Mouse (Mus musculus) heart, embryonic 15.5 days (tissue): ENCODE data around the gene Il21r. TPM values are rescaled to one million over a fixed set of nuclear protein-coding genes. Genes with fewer than 3 reads are reported as not detected.

Source experiments
- ATAC-seq: fragments of 200-750 bp; cut with Nextera tagmentation; replicated peaks from 2 replicates; pipeline ENCODE4 v1.8.0; 2017; ENCODE audit warnings: low read depth, moderate TSS enrichment; ENCODE audit not compliant: insufficient number of reproducible peaks, insufficient read depth, low FRiP score
- H3K27ac ChIP-seq: fragments of 300-500 bp; sonication (generic); 2 replicates; pipeline ENCODE4 v1.5.1; 2015; ENCODE audit warnings: mild to moderate bottlenecking, inconsistent platforms
- H3K27me3 ChIP-seq: fragments of 300-500 bp; sonication (generic); 2 replicates; pipeline ENCODE4 v1.6.1; 2015; ENCODE audit warnings: inconsistent platforms
- H3K36me3 ChIP-seq: fragments of 300-500 bp; sonication (generic); 2 replicates; pipeline ENCODE4 v1.6.1; 2015; ENCODE audit warnings: mild to moderate bottlenecking, inconsistent platforms
- H3K4me1 ChIP-seq: fragments of 300-500 bp; sonication (generic); replicated peaks from 2 replicates; pipeline ENCODE4 v1.6.1; 2015; ENCODE audit warnings: inconsistent platforms
- H3K4me2 ChIP-seq: fragments of 300-500 bp; sonication (generic); 2 replicates; pipeline ENCODE4 v1.6.1; 2015; ENCODE audit warnings: inconsistent platforms, mild to moderate bottlenecking, moderate library complexity
- H3K4me3 ChIP-seq: fragments of 300-500 bp; sonication (generic); 2 replicates; pipeline ENCODE4 v1.5.1; 2015; ENCODE audit warnings: mild to moderate bottlenecking, inconsistent platforms
- H3K9ac ChIP-seq: fragments of 300-500 bp; sonication (generic); 2 replicates; pipeline ENCODE4 v1.6.1; 2015; ENCODE audit warnings: mild to moderate bottlenecking, inconsistent platforms
- H3K9me3 ChIP-seq: fragments of 300-500 bp; sonication (generic); replicated peaks from 2 replicates; pipeline ENCODE4 v1.6.1; 2016; ENCODE audit warnings: inconsistent platforms
- WGBS: fragments of 180-500 bp; shearing (Covaris S2); methylation state at CpG from one replicate; pipeline ENCODE4 v1.1.7; 2015; ENCODE audit warnings: mixed read lengths; 5-methylcytosine and 5-hydroxymethylcytosine counted together
- polyA plus RNA-seq: library from polyadenylated mRNA; unstranded; fragments of >200 nt; fragmentation: Nextera tagmentation; extraction: Ambion mirVana; gene quantifications from 2 replicates; pipeline ENCODE4 v1.2.1, GENCODE M21; 2015

Il21r gene
- polyA plus RNA-seq, 1 experiment from 2014 or later: 0.20 TPM

DNA sequence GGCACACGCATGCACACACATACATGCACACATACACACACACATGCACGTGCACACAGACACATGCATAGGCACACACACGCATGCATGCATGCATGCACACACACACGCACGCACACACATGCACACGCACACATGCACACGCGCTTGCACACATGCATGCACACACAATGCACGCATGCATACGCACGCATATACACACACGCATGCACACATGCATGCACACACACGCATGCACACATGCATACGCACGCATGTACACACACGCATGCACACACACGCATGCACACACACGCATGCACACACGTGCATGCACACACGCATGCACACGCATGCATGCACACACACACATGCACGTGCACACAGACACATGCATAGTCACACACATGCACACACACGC is 16.9 kb upstream of the Il21r start:
- no peak overlapping the region for H3K9ac ChIP-seq
- no peak for ATAC-seq
- H3K9me3 ChIP-seq: no peaks in the 10 kb centered on the region
- H3K4me3 ChIP-seq: no peak overlapping the region
- H3K27me3 ChIP-seq: peaks cover 2% of the 10 kb centered on the region; the same call in 1 of the 2 replicates
- no peak overlapping the region for H3K4me2 ChIP-seq
- H3K36me3 ChIP-seq: no peaks in the 10 kb centered on the region
- H3K27ac ChIP-seq: no peak overlapping the region
- 96% methylated on average over 23 of the region's 23 CpGs for WGBS
- no peaks in the 10 kb centered on the region; the same call in 1 of the 2 replicates for H3K4me1 ChIP-seq

DNA sequence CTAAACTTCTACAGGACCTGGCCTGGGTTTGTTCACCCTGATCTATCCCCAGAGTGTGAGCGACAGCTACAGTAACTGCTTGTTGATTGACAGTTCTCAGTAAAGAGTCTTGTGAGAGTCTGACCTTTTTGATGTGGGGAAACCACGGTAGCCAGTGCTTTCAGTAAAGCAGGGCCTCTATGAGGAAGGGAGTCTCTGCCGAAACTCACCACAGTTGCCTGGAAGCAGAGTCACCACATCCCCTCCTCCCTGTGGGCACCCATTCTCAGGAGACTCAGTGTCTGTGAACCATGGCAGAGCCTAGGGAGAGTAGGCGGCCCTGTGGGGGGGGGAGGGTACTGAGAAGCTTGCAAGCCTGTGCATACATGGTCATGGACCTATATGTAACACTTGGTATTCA is 14.5 kb upstream of the Il21r start:
- ATAC-seq: no peak

DNA sequence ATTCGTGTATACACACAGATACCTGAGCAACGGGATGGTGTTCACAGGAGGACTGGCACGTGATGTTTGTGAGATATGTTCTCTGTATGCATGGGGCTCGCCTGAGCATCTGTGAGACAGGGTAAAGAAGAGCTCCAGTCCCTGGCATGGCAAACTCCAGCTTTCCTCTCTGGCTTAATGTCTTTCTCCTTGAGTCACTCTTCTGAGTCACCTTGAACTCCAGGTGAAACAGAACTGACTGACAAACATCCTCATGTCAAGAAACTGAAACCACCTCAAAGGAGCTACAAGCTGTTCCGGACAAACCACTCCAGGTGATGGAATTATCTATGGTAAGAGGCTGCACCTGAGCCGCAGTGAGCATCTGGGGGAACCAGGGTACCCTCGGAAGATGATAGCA is 13.3 kb upstream of the Il21r start:
- H3K9me3 ChIP-seq: no peaks in the 10 kb centered on the region
- WGBS: 78% methylated on average over 7 of the region's 7 CpGs
- H3K4me1 ChIP-seq: no peaks in the 10 kb centered on the region
- H3K4me3 ChIP-seq: no peak overlapping the region
- no peak overlapping the region for H3K9ac ChIP-seq
- no peak for ATAC-seq
- H3K4me2 ChIP-seq: no peak overlapping the region
- no peaks in the 10 kb centered on the region for H3K36me3 ChIP-seq
- H3K27me3 ChIP-seq: no peaks in the 10 kb centered on the region
- H3K27ac ChIP-seq: no peak overlapping the region

More for the DNA sequence above, 14.5 kb upstream of the Il21r start:
- no peak overlapping the region for H3K4me3 ChIP-seq
- no peaks in the 10 kb centered on the region for H3K27me3 ChIP-seq
- no peak overlapping the region for H3K27ac ChIP-seq
- 72% methylated on average over 4 of the region's 4 CpGs for WGBS
- no peaks in the 10 kb centered on the region for H3K9me3 ChIP-seq
- H3K9ac ChIP-seq: no peak overlapping the region
- H3K4me1 ChIP-seq: no peaks in the 10 kb centered on the region
- no peak overlapping the region for H3K4me2 ChIP-seq
- no peaks in the 10 kb centered on the region for H3K36me3 ChIP-seq

DNA sequence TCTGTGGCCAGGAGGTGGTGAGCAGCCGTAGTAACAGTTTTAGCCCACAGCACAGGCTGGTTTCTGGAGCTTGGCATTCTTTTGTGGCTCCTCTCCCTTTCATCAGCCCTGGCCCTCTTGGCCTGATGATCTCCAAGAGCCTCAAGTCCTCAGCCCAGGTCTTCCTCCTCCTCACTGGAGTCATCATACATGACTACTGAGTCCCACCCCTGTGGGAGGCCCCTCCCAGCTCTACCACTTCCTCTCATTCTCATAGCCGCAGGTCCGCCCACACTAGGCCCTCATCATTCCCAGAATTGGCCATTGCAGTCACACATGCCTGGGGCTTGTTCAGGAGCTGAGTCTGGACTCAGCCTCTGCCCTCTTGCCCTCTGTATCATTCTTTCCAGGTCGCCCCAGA is 9.4 kb upstream of the Il21r start:
- H3K27me3 ChIP-seq: no peaks in the 10 kb centered on the region
- H3K4me3 ChIP-seq: no peak overlapping the region
- H3K9me3 ChIP-seq: no peaks in the 10 kb centered on the region
- no peak overlapping the region for H3K27ac ChIP-seq
- no peak overlapping the region for H3K9ac ChIP-seq
- no peaks in the 10 kb centered on the region for H3K36me3 ChIP-seq
- ATAC-seq: no peak
- H3K4me1 ChIP-seq: no peaks in the 10 kb centered on the region
- no peak overlapping the region for H3K4me2 ChIP-seq
- WGBS: 76% methylated on average over 4 of the region's 4 CpGs

DNA sequence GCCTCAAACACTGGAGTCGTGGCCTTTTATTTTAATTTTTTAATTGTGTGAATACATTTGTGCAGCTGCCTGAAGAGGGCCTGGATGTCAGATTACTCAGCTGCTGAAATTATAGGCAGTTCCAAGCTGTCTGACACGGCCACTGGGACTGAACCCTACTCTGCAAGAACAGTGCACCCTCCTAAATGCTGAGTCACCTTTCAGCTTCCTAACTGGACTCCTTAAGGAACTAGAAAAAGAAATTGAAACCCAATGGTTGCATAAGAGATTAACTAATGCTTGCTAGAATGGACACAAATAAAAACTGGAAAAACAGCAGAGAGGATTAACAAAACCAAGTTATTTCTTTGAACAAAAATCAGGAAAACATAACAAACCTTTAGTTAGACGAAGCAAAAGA is 6.8 kb upstream of the Il21r start:
- Histone ChIP-seq H3K4me3 (no peak overlapping the region), H3K9ac (no peak overlapping the region), H3K4me1 (no peaks in the 10 kb centered on the region; the same call in 1 of the 2 replicates), H3K27ac (no peak overlapping the region), H3K36me3 (no peaks in the 10 kb centered on the region), H3K9me3 (no peaks in the 10 kb centered on the region), H3K4me2 (no peak overlapping the region), H3K27me3 (no peaks in the 10 kb centered on the region)
- 62% methylated on average over 3 of the region's 3 CpGs for WGBS
- no peak for ATAC-seq

DNA sequence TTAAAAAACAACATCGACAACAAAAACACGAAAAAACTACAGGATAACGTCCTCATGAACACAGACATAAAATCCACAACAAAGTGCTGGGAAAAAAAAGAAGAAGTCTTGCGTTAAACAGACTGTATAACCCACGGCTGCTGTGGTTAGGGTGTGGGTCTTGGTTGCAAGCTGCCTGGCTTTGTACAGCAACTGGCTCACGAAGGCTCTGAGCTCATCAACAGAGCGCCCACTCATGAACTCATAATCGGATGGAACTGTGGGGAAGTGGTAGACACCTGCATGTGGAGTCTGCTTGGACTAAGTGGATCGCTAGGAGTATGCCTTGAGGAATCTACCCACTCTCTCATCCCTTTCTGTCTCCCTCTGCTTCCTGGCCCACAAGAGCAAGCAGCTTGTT is 6.1 kb upstream of the Il21r start:
- no peaks in the 10 kb centered on the region for H3K27me3 ChIP-seq
- 83% methylated on average over 9 of the region's 9 CpGs for WGBS
- H3K4me1 ChIP-seq: no peaks in the 10 kb centered on the region; the same call in 1 of the 2 replicates

DNA sequence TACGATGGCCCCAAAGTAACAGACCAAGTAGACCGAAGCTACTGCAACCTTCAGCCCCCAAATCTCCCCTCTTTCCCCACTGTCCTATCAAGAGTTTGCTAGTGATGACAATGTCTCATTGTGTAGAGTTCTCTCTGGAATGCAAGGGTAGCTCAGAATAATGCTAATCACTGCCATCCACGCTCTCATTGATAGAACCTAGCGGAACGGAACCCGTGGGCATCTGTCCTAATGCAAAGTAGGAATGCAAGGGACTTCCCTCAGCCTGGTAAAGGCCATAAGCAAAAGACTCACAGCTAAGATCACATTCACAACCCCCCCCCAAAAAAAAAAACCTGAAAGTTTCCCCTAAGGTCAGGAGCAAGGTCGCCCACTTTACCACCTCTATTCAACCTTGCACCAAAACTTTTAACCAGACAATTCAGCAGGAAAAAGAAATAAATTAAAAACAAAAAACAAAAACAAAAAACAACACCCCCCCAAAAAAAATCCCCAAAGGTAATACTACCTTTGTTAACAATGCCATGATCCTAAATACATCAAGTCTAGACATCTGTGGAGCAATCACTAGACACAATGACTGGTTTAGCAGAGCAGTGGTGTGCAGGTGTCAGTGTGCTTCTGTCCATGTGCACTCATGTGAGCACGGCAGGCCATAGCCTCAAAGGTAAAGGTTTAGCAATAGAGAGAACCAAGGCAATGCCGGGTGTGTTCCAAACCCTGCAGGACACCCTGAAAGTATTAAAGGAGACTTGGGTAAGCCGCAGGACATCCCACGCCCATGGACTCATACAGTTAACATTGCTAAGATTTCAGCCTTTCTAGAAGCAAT is 5.5 kb upstream of the Il21r start:
- no peak overlapping the region for H3K9ac ChIP-seq
- no peaks in the 10 kb centered on the region; the same call in 1 of the 2 replicates for H3K4me1 ChIP-seq
- H3K4me3 ChIP-seq: no peak overlapping the region
- no peak overlapping the region for H3K27ac ChIP-seq
- WGBS: 82% methylated on average over 11 of the region's 11 CpGs
- H3K36me3 ChIP-seq: no peaks in the 10 kb centered on the region
- ATAC-seq: no peak
- H3K9me3 ChIP-seq: no peaks in the 10 kb centered on the region
- no peak overlapping the region for H3K4me2 ChIP-seq
- no peaks in the 10 kb centered on the region for H3K27me3 ChIP-seq

More for the DNA sequence above, 6.1 kb upstream of the Il21r start:
- no peak overlapping the region for H3K27ac ChIP-seq
- no peak overlapping the region for H3K9ac ChIP-seq
- H3K9me3 ChIP-seq: no peaks in the 10 kb centered on the region
- no peak overlapping the region for H3K4me3 ChIP-seq
- no peaks in the 10 kb centered on the region for H3K36me3 ChIP-seq
- no peak for ATAC-seq
- no peak overlapping the region for H3K4me2 ChIP-seq

DNA sequence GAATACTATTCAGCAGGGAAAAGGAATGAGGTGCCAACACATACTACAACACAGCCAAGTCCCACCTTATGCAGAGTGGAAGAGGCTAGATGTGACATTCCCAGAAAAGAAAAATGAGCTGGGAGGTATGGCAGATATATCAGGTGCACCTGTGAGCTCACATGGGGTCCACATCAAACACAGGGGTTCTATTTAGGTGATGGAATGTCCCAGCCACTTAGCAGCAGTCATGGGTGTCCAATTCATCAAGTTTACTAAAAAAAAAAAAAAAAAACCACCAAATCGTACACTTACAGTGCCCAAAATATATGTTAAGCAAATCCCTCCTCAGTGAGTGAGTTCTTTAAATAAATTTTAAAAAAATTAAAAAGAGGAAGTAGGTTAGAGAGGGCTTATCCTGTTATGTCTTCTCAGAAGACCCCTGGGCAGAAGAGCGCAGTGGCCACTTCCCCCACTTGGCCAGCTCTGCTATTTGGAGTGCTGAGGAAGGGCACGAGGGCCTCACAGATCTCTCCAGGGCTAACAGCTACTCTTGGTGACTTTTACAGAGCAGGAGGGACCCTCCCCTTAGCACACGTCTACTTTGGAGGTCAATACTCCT is 3.8 kb upstream of the Il21r start:
- H3K27me3 ChIP-seq: no peaks in the 10 kb centered on the region; the same call in 1 of the 2 replicates
- no peaks in the 10 kb centered on the region for H3K36me3 ChIP-seq
- no peak overlapping the region for H3K27ac ChIP-seq
- ATAC-seq: no peak
- no peaks in the 10 kb centered on the region; the same call in 1 of the 2 replicates for H3K4me1 ChIP-seq
- no peak overlapping the region for H3K4me2 ChIP-seq
- H3K9me3 ChIP-seq: no peaks in the 10 kb centered on the region
- H3K4me3 ChIP-seq: no peak overlapping the region
- 40% methylated on average over 4 of the region's 4 CpGs for WGBS
- H3K9ac ChIP-seq: no peak overlapping the region

DNA sequence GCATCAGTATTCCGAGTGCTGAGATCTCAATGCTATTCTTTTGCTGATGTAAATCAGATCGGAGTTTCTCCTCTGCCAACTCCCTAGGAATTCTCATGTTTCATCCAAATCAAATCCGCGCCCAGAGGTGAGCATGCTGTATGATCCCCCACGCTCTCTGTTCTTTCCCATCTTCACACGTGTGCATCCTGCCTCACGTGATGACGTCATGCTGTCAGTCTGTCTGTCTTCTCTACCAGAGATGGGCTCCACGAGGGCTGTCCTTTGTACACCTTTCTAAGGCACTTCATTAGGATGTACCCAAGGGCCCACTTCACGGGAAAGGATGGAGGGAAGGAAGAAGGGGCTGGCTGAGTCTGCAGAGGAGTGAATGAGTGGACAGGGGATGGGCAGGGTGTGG is 3.1 kb upstream of the Il21r start:
- Histone ChIP-seq H3K4me2 (no peak overlapping the region), H3K4me3 (no peak overlapping the region), H3K27me3 (no peaks in the 10 kb centered on the region; the same call in 1 of the 2 replicates), H3K9ac (no peak overlapping the region), H3K9me3 (no peaks in the 10 kb centered on the region), H3K4me1 (no peaks in the 10 kb centered on the region; the same call in 1 of the 2 replicates), H3K27ac (no peak overlapping the region), H3K36me3 (no peaks in the 10 kb centered on the region)
- 59% methylated on average over 10 of the region's 10 CpGs for WGBS
- ATAC-seq: no peak

DNA sequence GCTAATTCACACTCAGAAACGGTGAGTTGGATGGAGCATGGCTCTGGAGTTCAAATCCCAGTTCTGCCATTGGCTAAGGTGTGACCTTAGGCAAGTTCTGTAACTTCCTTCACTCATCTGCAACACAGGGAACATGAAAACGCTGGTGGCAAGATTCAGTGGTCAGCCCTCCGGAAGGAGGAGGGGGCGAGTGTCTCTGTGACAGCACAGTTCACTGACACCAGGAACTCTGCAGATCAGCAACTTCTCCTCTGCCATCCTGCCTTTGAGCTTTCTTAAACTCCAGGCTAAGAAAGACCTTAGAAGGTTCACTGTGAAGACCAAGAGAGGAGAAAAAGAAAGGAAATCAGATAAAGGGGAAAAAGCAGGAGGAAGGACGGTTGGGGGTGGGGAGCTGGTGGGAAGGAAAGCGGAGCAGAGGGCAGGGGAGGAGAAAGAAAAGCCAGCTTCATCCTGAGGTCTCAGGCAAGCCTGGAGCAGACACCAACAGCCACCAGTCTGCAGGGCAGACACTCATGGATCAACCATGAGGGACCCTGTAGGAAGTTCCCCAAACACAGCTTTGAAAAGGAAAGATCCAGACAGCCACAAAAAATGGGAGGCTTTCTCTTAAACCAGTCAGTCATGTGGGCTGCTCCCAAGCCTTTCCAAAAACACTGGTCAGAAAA is 2.5 kb upstream of the Il21r start:
- 31% methylated on average over 6 of the region's 6 CpGs for WGBS
- Histone ChIP-seq H3K4me3 (no peak overlapping the region), H3K9me3 (no peaks in the 10 kb centered on the region), H3K27ac (no peak overlapping the region), H3K4me2 (no peak overlapping the region), H3K27me3 (no peaks in the 10 kb centered on the region; the same call in 1 of the 2 replicates), H3K36me3 (no peaks in the 10 kb centered on the region), H3K4me1 (no peaks in the 10 kb centered on the region; the same call in 1 of the 2 replicates), H3K9ac (no peak overlapping the region)
- no peak for ATAC-seq

DNA sequence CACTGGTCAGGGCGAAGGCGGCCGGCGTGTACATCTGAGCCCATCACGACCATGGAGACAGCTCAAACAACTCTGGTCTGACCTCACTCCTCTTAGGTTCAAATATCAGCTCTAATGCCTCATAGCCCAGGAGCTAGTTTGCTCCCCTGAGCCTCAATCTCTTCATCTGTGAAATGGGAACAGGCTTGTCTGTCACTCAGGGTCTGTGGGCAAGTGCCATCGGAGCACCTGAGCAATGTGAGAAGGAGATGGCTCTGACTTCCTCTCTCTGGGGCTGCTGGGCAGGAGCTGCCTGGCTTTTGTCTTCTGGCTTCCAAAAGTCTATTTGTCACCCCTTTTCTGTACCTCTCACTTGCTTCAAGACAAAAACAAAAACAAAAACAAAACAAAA is 2.0 kb upstream of the Il21r start:
- Histone ChIP-seq H3K4me3 (no peak overlapping the region), H3K9me3 (no peaks in the 10 kb centered on the region), H3K36me3 (no peaks in the 10 kb centered on the region), H3K27me3 (no peaks in the 10 kb centered on the region; the same call in 1 of the 2 replicates), H3K27ac (no peak overlapping the region), H3K4me1 (peaks cover 2% of the 10 kb centered on the region; the same call in 1 of the 2 replicates), H3K9ac (no peak overlapping the region), H3K4me2 (no peak overlapping the region)
- 78% methylated on average over 6 of the region's 6 CpGs for WGBS
- no peak for ATAC-seq
